Mouse (Mus musculus) testis, adult 2 months (tissue): ENCODE results near the gene Tmem184a. TPM values are rescaled to one million over a fixed set of nuclear protein-coding genes. Genes with fewer than 3 reads are reported as not detected.

Source experiments
- H3K27ac ChIP-seq: fragments of 200-500 bp; 2 replicates; pipeline ENCODE4 v1.5.1; 2012; ENCODE audit warnings: low read depth, low read length; ENCODE audit not compliant: control insufficient read depth, insufficient read depth
- H3K27me3 ChIP-seq: fragments of 200-500 bp; 2 replicates; pipeline ENCODE4 v1.6.1; 2012; ENCODE audit warnings: mild to moderate bottlenecking, low read length, moderate library complexity; ENCODE audit not compliant: control insufficient read depth, insufficient read depth
- H3K36me3 ChIP-seq: fragments of 200-500 bp; 2 replicates; pipeline ENCODE4 v1.6.1; 2012; ENCODE audit warnings: mild to moderate bottlenecking, low read length; ENCODE audit not compliant: control insufficient read depth, insufficient read depth
- H3K4me1 ChIP-seq: fragments of 200-500 bp; 2 replicates; pipeline ENCODE4 v1.6.1; 2012; ENCODE audit warnings: low read length; ENCODE audit not compliant: control insufficient read depth, insufficient read depth
- H3K4me3 ChIP-seq: fragments of 200-500 bp; 2 replicates; pipeline ENCODE4 v1.5.1; 2012; ENCODE audit warnings: low read depth, mild to moderate bottlenecking, low read length, moderate library complexity, mixed read lengths; ENCODE audit not compliant: control insufficient read depth
- CTCF ChIP-seq: fragments of 200-500 bp; IDR thresholded peaks from 2 replicates; pipeline ENCODE4 v1.5.1; 2012; ENCODE audit warnings: low read depth, mild to moderate bottlenecking, inconsistent platforms, low read length, moderate library complexity; ENCODE audit not compliant: control insufficient read depth, insufficient read depth, insufficient replicate concordance
- POLR2A ChIP-seq: fragments of 200-500 bp; IDR thresholded peaks from 2 replicates; pipeline ENCODE4 v1.6.1; 2012; ENCODE audit warnings: low read depth, mild to moderate bottlenecking, inconsistent platforms, low read length, moderate library complexity; ENCODE audit not compliant: control insufficient read depth
- polyA plus RNA-seq: library from polyadenylated mRNA; depleted of rRNA; stranded (reverse); fragments of >200 nt; gene quantifications from 2 replicates; pipeline ENCODE4 v1.2.3, GENCODE M21; 2012

Gene Tmem184a
- polyA plus RNA-seq, 1 experiment, result 204 TPM

- H3K4me1 ChIP-seq, result peaks cover 11% of the 10 kb centered on the region
- TF ChIP-seq CTCF, result no peak
- TF ChIP-seq POLR2A, result no peak
- H3K4me3 ChIP-seq, result no peak overlapping the region
- peak overlapping the region; percentile 81 for H3K27ac ChIP-seq
- H3K36me3 ChIP-seq, result no peaks in the 10 kb centered on the region
- H3K27me3 ChIP-seq, result no peaks in the 10 kb centered on the region
These were observed 22.1 kb downstream of the Tmem184a start for GRCm38 (mm10) chr5:139797473-139798167.

- Histone ChIP-seq H3K27ac (peak overlapping the region; percentile 81), H3K27me3 (no peaks in the 10 kb centered on the region), H3K4me3 (no peak overlapping the region), H3K36me3 (no peaks in the 10 kb centered on the region), H3K4me1 (peaks cover 11% of the 10 kb centered on the region)
- TF ChIP-seq POLR2A (no peak), CTCF (no peak)
These were observed 22.8 kb downstream of the Tmem184a start for GRCm38 (mm10) chr5:139796900-139797299.

- Histone ChIP-seq H3K36me3 (no peaks in the 10 kb centered on the region), H3K27ac (peak overlapping the region; percentile 39), H3K4me1 (peaks cover 12% of the 10 kb centered on the region), H3K27me3 (no peaks in the 10 kb centered on the region), H3K4me3 (no peak overlapping the region)
- no peak for TF ChIP-seq POLR2A
- no peak for TF ChIP-seq CTCF
These were observed 23.6 kb downstream of the Tmem184a start for GRCm38 (mm10) chr5:139796001-139796620.

GRCm38 (mm10) chr5:139794938-139795337 lies 24.8 kb downstream of the Tmem184a start:
- H3K4me3 ChIP-seq, result no peak overlapping the region
- H3K27me3 ChIP-seq, result no peaks in the 10 kb centered on the region
- no peaks in the 10 kb centered on the region for H3K36me3 ChIP-seq
- TF ChIP-seq POLR2A (no peak), CTCF (no peak)
- peak overlapping the region; percentile 16; the same call in 1 of the 2 replicates for H3K27ac ChIP-seq
- peaks cover 15% of the 10 kb centered on the region for H3K4me1 ChIP-seq

- TF ChIP-seq CTCF (no peak), POLR2A (no peak)
- H3K36me3 ChIP-seq, result no peaks in the 10 kb centered on the region
- peak overlapping the region; percentile 55; the same call in 1 of the 2 replicates for H3K27ac ChIP-seq
- H3K4me1 ChIP-seq, result peaks cover 15% of the 10 kb centered on the region
- no peak overlapping the region for H3K4me3 ChIP-seq
- H3K27me3 ChIP-seq, result no peaks in the 10 kb centered on the region
These were observed 25.6 kb downstream of the Tmem184a start for GRCm38 (mm10) chr5:139794137-139794536.

GRCm38 (mm10) chr5:139793338-139794089 lies 26.2 kb downstream of the Tmem184a start:
- no peaks in the 10 kb centered on the region for H3K36me3 ChIP-seq
- peak overlapping the region; percentile 55 for H3K27ac ChIP-seq
- no peak overlapping the region; the same call in 1 of the 2 replicates for H3K4me3 ChIP-seq
- TF ChIP-seq POLR2A, result no peak
- no peak for TF ChIP-seq CTCF
- H3K27me3 ChIP-seq, result no peaks in the 10 kb centered on the region
- H3K4me1 ChIP-seq, result peaks cover 15% of the 10 kb centered on the region

GRCm38 (mm10) chr5:139792966-139793337 lies 26.8 kb downstream of the Tmem184a start:
- Histone ChIP-seq H3K36me3 (no peaks in the 10 kb centered on the region), H3K27ac (peak overlapping the region; percentile 55), H3K4me3 (no peak overlapping the region; the same call in 1 of the 2 replicates), H3K27me3 (no peaks in the 10 kb centered on the region), H3K4me1 (peaks cover 12% of the 10 kb centered on the region)
- no peak for TF ChIP-seq CTCF
- no peak for TF ChIP-seq POLR2A
